Mouse (Mus musculus) cerebellum, adult 11 months (tissue): Measurements from ENCODE around the gene Cnr2.

Experiments used
- DNase-seq: peaks from one replicate; pipeline ENCODE4 v3.0.0; 2022

Gene Cnr2

GRCm38 (mm10) chr4:135877742-135878141 is 17.5 kb upstream of the Cnr2 start:
- no peak for DNase-seq

GRCm38 (mm10) chr4:135879021-135879420 is 16.2 kb upstream of the Cnr2 start:
- DNase-seq: no peak

GRCm38 (mm10) chr4:135880018-135880417 is 15.2 kb upstream of the Cnr2 start:
- no peak for DNase-seq

- no peak for DNase-seq
Observed at GRCm38 (mm10) chr4:135880576-135880975, 14.6 kb upstream of the Cnr2 start.

- no peak for DNase-seq
Observed at GRCm38 (mm10) chr4:135882023-135882422, 13.2 kb upstream of the Cnr2 start.

- no peak for DNase-seq
Observed at GRCm38 (mm10) chr4:135883401-135883851, 11.8 kb upstream of the Cnr2 start.

GRCm38 (mm10) chr4:135883881-135884516 is 11.2 kb upstream of the Cnr2 start:
- no peak for DNase-seq

GRCm38 (mm10) chr4:135884531-135884930 is 10.7 kb upstream of the Cnr2 start:
- no peak for DNase-seq

- no peak for DNase-seq
Observed at GRCm38 (mm10) chr4:135885676-135886075, 9.5 kb upstream of the Cnr2 start.

GRCm38 (mm10) chr4:135886184-135886583 is 9.0 kb upstream of the Cnr2 start:
- DNase-seq: no peak

GRCm38 (mm10) chr4:135888448-135889057 is 6.6 kb upstream of the Cnr2 start:
- DNase-seq: no peak

- no peak for DNase-seq
Observed at GRCm38 (mm10) chr4:135889146-135889883, 5.9 kb upstream of the Cnr2 start.

GRCm38 (mm10) chr4:135889884-135890283 is 5.3 kb upstream of the Cnr2 start:
- peak; percentile 52 for DNase-seq

- DNase-seq: no peak
Observed at GRCm38 (mm10) chr4:135891539-135891938, 3.7 kb upstream of the Cnr2 start.

- DNase-seq: no peak
Observed at GRCm38 (mm10) chr4:135892884-135893283, 2.3 kb upstream of the Cnr2 start.

GRCm38 (mm10) chr4:135896157-135896556 is 963 bp downstream of the Cnr2 start:
- no peak for DNase-seq

GRCm38 (mm10) chr4:135898380-135899049 is 3.3 kb downstream of the Cnr2 start:
- no peak for DNase-seq

GRCm38 (mm10) chr4:135899050-135899448 is 3.9 kb downstream of the Cnr2 start:
- no peak for DNase-seq

- no peak for DNase-seq
Observed at GRCm38 (mm10) chr4:135900008-135900407, 4.8 kb downstream of the Cnr2 start.

- DNase-seq: no peak
Observed at GRCm38 (mm10) chr4:135902606-135903242, 7.5 kb downstream of the Cnr2 start.

GRCm38 (mm10) chr4:135904810-135905209 is 9.6 kb downstream of the Cnr2 start:
- no peak for DNase-seq

GRCm38 (mm10) chr4:135906633-135907032 is 11.4 kb downstream of the Cnr2 start:
- DNase-seq: no peak
